Mouse (Mus musculus) MEL (cell line): ENCODE measurements around the gene Fryl. TPM values are rescaled to one million over a fixed set of nuclear protein-coding genes. Genes with fewer than 3 reads are reported as not detected.
"Not testable (repeated sequence)": the region's sequence is repeated elsewhere in the genome, so short reads cannot be mapped to it uniquely, and the experiment has no call there.

Experiments
- DNase-seq: peaks from one replicate; pipeline ENCODE4 v3.0.0; 2011; ENCODE audit warnings: low read depth, low spot score
- H3K27ac ChIP-seq: 2 replicates; pipeline ENCODE4 v1.5.1; 2012; ENCODE audit warnings: low read depth, mild to moderate bottlenecking, control low read depth, low read length, moderate library complexity; ENCODE audit not compliant: control insufficient read depth
- H3K27me3 ChIP-seq, 2 experiments: fragments of 150-350 bp in 1 of 2; sonication (generic) in 1 of 2; 2 replicates each; pipeline ENCODE4 v1.6.1; 2012; ENCODE audit warnings: low read length in 2 of 2, mild to moderate bottlenecking in 2 of 2, improper control_type of control experiment in 1 of 2, moderate library complexity in 1 of 2; ENCODE audit not compliant: insufficient read depth in 2 of 2, control insufficient read depth in 1 of 2
- H3K36me3 ChIP-seq, 2 experiments: 2 replicates each; pipeline ENCODE4 v1.6.1; 2012 to 2014; ENCODE audit warnings: low read length in 2 of 2, improper control_type of control experiment in 1 of 2, inconsistent platforms in 1 of 2, mild to moderate bottlenecking in 1 of 2; ENCODE audit not compliant: insufficient read depth in 2 of 2, control insufficient read depth in 1 of 2
- H3K4me1 ChIP-seq, 2 experiments: fragments of 150-350 bp in 1 of 2; sonication (generic) in 1 of 2; 2 replicates each; pipeline ENCODE4 v1.6.1; 2012; ENCODE audit warnings: low read length in 2 of 2, improper control_type of control experiment in 1 of 2, mild to moderate bottlenecking in 1 of 2; ENCODE audit not compliant: insufficient read depth in 2 of 2, control insufficient read depth in 1 of 2
- H3K4me3 ChIP-seq, 2 experiments: fragments of 150-350 bp in 1 of 2; sonication (generic) in 1 of 2; 2 replicates each; pipeline ENCODE4 v1.5.1; 2012; ENCODE audit warnings: low read depth in 2 of 2, low read length in 2 of 2, mild to moderate bottlenecking in 2 of 2, moderate library complexity in 2 of 2, control low read depth in 1 of 2, improper control_type of control experiment in 1 of 2; ENCODE audit not compliant: control insufficient read depth in 1 of 2, insufficient read depth in 1 of 2
- H3K79me2 ChIP-seq: 2 replicates; pipeline ENCODE4 v1.6.1; 2012; ENCODE audit warnings: mild to moderate bottlenecking, low read length, moderate library complexity; ENCODE audit not compliant: control insufficient read depth, poor library complexity, insufficient read depth
- H3K9ac ChIP-seq: 2 replicates; pipeline ENCODE4 v1.6.1; 2012; ENCODE audit warnings: low read depth, mild to moderate bottlenecking, control low read depth, low read length, moderate library complexity; ENCODE audit not compliant: control insufficient read depth, poor library complexity, severe bottlenecking
- H3K9me3 ChIP-seq: fragments of 150-350 bp; sonication (generic); replicated peaks from 2 replicates; pipeline ENCODE4 v1.6.1; 2012; ENCODE audit warnings: mild to moderate bottlenecking, low read length, improper control_type of control experiment, moderate library complexity; ENCODE audit not compliant: insufficient read depth
- CHD1 ChIP-seq: IDR thresholded peaks from 2 replicates; pipeline ENCODE4 v1.6.1; 2012; ENCODE audit warnings: low read depth, mild to moderate bottlenecking, inconsistent platforms, low read length, improper control_type of control experiment
- CHD2 ChIP-seq: IDR thresholded peaks from 2 replicates; pipeline ENCODE4 v1.6.1; 2011; ENCODE audit warnings: low read length, improper control_type of control experiment
- CTCF ChIP-seq, 3 experiments: IDR thresholded peaks in 2 of 3; conservative IDR thresholded peaks in 1 of 3; 2 replicates each; pipeline ENCODE4 v1.5.1; 2011 to 2012; ENCODE audit warnings: low read length in 3 of 3, low read depth in 2 of 3, mild to moderate bottlenecking in 2 of 3, improper control_type of control experiment in 1 of 3, inconsistent platforms in 1 of 3, mixed read lengths in 1 of 3, moderate library complexity in 1 of 3; ENCODE audit not compliant: control insufficient read depth in 1 of 3, insufficient read depth in 1 of 3, poor library complexity in 1 of 3, severe bottlenecking in 1 of 3
- EP300 ChIP-seq, 2 experiments: IDR thresholded peaks; 2 replicates each; pipeline ENCODE4 v1.6.1; 2011; ENCODE audit warnings: improper control_type of control experiment in 2 of 2, low read length in 2 of 2, low read depth in 1 of 2, mild to moderate bottlenecking in 1 of 2
- GATA1 ChIP-seq: IDR thresholded peaks from 2 replicates; pipeline ENCODE4 v1.6.1; 2011; ENCODE audit warnings: low read depth, low read length, improper control_type of control experiment
- HCFC1 ChIP-seq: IDR thresholded peaks from 2 replicates; pipeline ENCODE4 v1.6.1; 2012; ENCODE audit warnings: low read depth, mild to moderate bottlenecking, inconsistent platforms, low read length, improper control_type of control experiment, moderate library complexity
- KAT2A ChIP-seq: conservative IDR thresholded peaks from 2 replicates; pipeline ENCODE4 v1.6.1; 2012; ENCODE audit warnings: low read depth, low read length, improper control_type of control experiment, inconsistent platforms
- MAX ChIP-seq: IDR thresholded peaks from 2 replicates; pipeline ENCODE4 v1.6.1; 2011; ENCODE audit warnings: low read length, improper control_type of control experiment
- MAZ ChIP-seq: IDR thresholded peaks from 2 replicates; pipeline ENCODE4 v1.6.1; 2012; ENCODE audit warnings: low read depth, mild to moderate bottlenecking, inconsistent platforms, low read length, improper control_type of control experiment
- MEF2A ChIP-seq: IDR thresholded peaks from 2 replicates; pipeline ENCODE4 v1.6.1; 2014; ENCODE audit warnings: low read depth, mild to moderate bottlenecking, inconsistent platforms, low read length, improper control_type of control experiment; ENCODE audit not compliant: poor library complexity, insufficient replicate concordance, severe bottlenecking; ENCODE audit errors: extremely low read depth
- MYB ChIP-seq: IDR thresholded peaks from 2 replicates; pipeline ENCODE4 v1.6.1; 2011; ENCODE audit warnings: mild to moderate bottlenecking, low read depth, low read length, improper control_type of control experiment
- MYC ChIP-seq: IDR thresholded peaks from 2 replicates; pipeline ENCODE4 v1.6.1; 2011; ENCODE audit warnings: low read depth, mild to moderate bottlenecking, low read length, improper control_type of control experiment, moderate library complexity
- NRF1 ChIP-seq: IDR thresholded peaks from 2 replicates; pipeline ENCODE4 v1.6.1; 2014; ENCODE audit warnings: low read depth, mild to moderate bottlenecking, inconsistent platforms, low read length, improper control_type of control experiment, moderate library complexity; ENCODE audit not compliant: poor library complexity, insufficient read depth, severe bottlenecking
- POLR2A ChIP-seq, 2 experiments: IDR thresholded peaks; 2 replicates each; pipeline ENCODE4 v1.6.1; 2011 to 2012; ENCODE audit warnings: low read length in 2 of 2, mild to moderate bottlenecking in 2 of 2, control low read depth in 1 of 2, improper control_type of control experiment in 1 of 2, low read depth in 1 of 2, moderate library complexity in 1 of 2; ENCODE audit not compliant: control insufficient read depth in 1 of 2, insufficient read depth in 1 of 2, poor library complexity in 1 of 2
- POLR2AphosphoS2 ChIP-seq: IDR thresholded peaks from 2 replicates; pipeline ENCODE4 v1.6.1; 2011; ENCODE audit warnings: low read length, improper control_type of control experiment
- POLR2AphosphoS5 ChIP-seq: IDR thresholded peaks from 2 replicates; pipeline ENCODE4 v1.6.1; 2012; ENCODE audit warnings: low read depth, borderline replicate concordance, mild to moderate bottlenecking, inconsistent platforms, low read length, moderate library complexity, mixed read lengths
- RAD21 ChIP-seq: IDR thresholded peaks from 2 replicates; pipeline ENCODE4 v1.6.1; 2011; ENCODE audit warnings: mild to moderate bottlenecking, low read depth, low read length, improper control_type of control experiment
- RCOR1 ChIP-seq: IDR thresholded peaks from 2 replicates; pipeline ENCODE4 v1.6.1; 2012; ENCODE audit warnings: low read depth, mild to moderate bottlenecking, inconsistent platforms, low read length, improper control_type of control experiment
- TAL1 ChIP-seq: IDR thresholded peaks from 2 replicates; pipeline ENCODE4 v1.6.1; 2012; ENCODE audit warnings: mild to moderate bottlenecking, inconsistent platforms, low read length, moderate library complexity, mixed read lengths
- TCF12 ChIP-seq: IDR thresholded peaks from 2 replicates; pipeline ENCODE4 v1.6.1; 2014; ENCODE audit warnings: low read depth, mild to moderate bottlenecking, inconsistent platforms, low read length, improper control_type of control experiment, moderate library complexity
- ZC3H11A ChIP-seq: IDR thresholded peaks from 2 replicates; pipeline ENCODE4 v1.6.1; 2012; ENCODE audit warnings: low read depth, mild to moderate bottlenecking, inconsistent platforms, low read length, improper control_type of control experiment
- ZKSCAN1 ChIP-seq: IDR thresholded peaks from 2 replicates; pipeline ENCODE4 v1.6.1; 2012; ENCODE audit warnings: low read depth, mild to moderate bottlenecking, inconsistent platforms, low read length, improper control_type of control experiment, moderate library complexity
- polyA plus RNA-seq, 2 experiments: library from polyadenylated mRNA; stranded (reverse) in 1 of 2; unstranded in 1 of 2; fragments of >175 nt in 1 of 2; fragments of >200 nt in 1 of 2; gene quantifications; 2 replicates each; pipeline versions ENCODE4 v1.2.1 to v1.2.4; 2012; ENCODE audit warnings: low replicate concordance in 2 of 2, low read depth in 1 of 2; ENCODE audit not compliant: insufficient read length in 2 of 2, insufficient read depth in 1 of 2, missing spikeins in 1 of 2
- total RNA-seq: library from RNA; depleted of rRNA; stranded (reverse); fragments of 300-350 nt; gene quantifications from 2 replicates; pipeline ENCODE4 v1.2.3, GENCODE M21; 2012

Gene Fryl
- total and polyA plus RNA-seq, 3 experiments, result 18.8 to 188 (median 39.7) TPM

GRCm38 (mm10) chr5:73023801-73024200, 232.6 kb downstream of the Fryl start:
- Histone ChIP-seq H3K9ac (no peak overlapping the region), H3K36me3 (peaks cover 2% of the 10 kb centered on the region in 2 experiments; a peak in 2 of 4 replicates)

GRCm38 (mm10) chr5:73014745-73015144, 241.7 kb downstream of the Fryl start:
- Histone ChIP-seq H3K9me3 (no peaks in the 10 kb centered on the region), H3K27ac (no peak overlapping the region), H3K79me2 (no peaks in the 10 kb centered on the region), H3K4me1 (no peaks in the 10 kb centered on the region), H3K27me3 (no peaks in the 10 kb centered on the region), H3K36me3 (no peaks in the 10 kb centered on the region), H3K9ac (no peak overlapping the region), H3K4me3 (no peak overlapping the region)
- DNase-seq, result no peak
- no peak for TF ChIP-seq POLR2AphosphoS5
- TF ChIP-seq TCF12, result no peak
- no peak for TF ChIP-seq TAL1
- no peak for TF ChIP-seq CTCF (IDR thresholded peaks at IDR 0.05 in 2 of 3, conservative IDR thresholded peaks at IDR 0.05 in 1 of 3; ENCODE audit: control insufficient read depth in 1 of 3, insufficient read depth in 1 of 3, low read depth in 2 of 3, low read length in 3 of 3, poor library complexity in 1 of 3, severe bottlenecking in 1 of 3)
- no peak for TF ChIP-seq GATA1
- no peak for TF ChIP-seq NRF1
- TF ChIP-seq RCOR1, result no peak
- no peak for TF ChIP-seq POLR2AphosphoS2
- no peak for TF ChIP-seq MAZ
- TF ChIP-seq KAT2A, result no peak
- TF ChIP-seq POLR2A (IDR thresholded peaks at IDR 0.05; ENCODE audit: control insufficient read depth in 1 of 2, insufficient read depth in 1 of 2, low read depth in 1 of 2, low read length in 2 of 2, poor library complexity in 1 of 2), result no peak
- TF ChIP-seq MEF2A, result no peak

More at GRCm38 (mm10) chr5:73023801-73024200, 232.6 kb downstream of the Fryl start:
- H3K27me3 ChIP-seq, result no peaks in the 10 kb centered on the region
- H3K9me3 ChIP-seq, result no peaks in the 10 kb centered on the region
- no peaks in the 10 kb centered on the region for H3K79me2 ChIP-seq
- no peak overlapping the region for H3K4me3 ChIP-seq
- no peaks in the 10 kb centered on the region; a peak in 1 of 4 replicates for H3K4me1 ChIP-seq
- no peak overlapping the region for H3K27ac ChIP-seq
- TF ChIP-seq MYC (no peak), POLR2A (IDR thresholded peaks at IDR 0.05; ENCODE audit: control insufficient read depth in 1 of 2, insufficient read depth in 1 of 2, low read depth in 1 of 2, low read length in 2 of 2, poor library complexity in 1 of 2) (no peak), NRF1 (no peak), RAD21 (no peak), MYB (no peak), CHD1 (no peak), CHD2 (no peak), ZC3H11A (no peak), EP300 (IDR thresholded peaks at IDR 0.05; ENCODE audit: low read depth in 1 of 2, low read length in 2 of 2) (no peak), MAX (no peak), GATA1 (no peak), HCFC1 (no peak), RCOR1 (no peak), ZKSCAN1 (no peak), POLR2AphosphoS2 (no peak)
- DNase-seq, result no peak

- H3K36me3 ChIP-seq, H3K79me2 ChIP-seq, H3K9ac ChIP-seq, H3K27me3 ChIP-seq, H3K9me3 ChIP-seq, DNase-seq, H3K4me3 ChIP-seq, H3K27ac ChIP-seq, H3K4me1 ChIP-seq: not testable (repeated sequence)
These were observed 242.7 kb downstream of the Fryl start for GRCm38 (mm10) chr5:73013611-73014287.
